Mouse (Mus musculus) G1E-ER4 (cell line): Measurements from ENCODE around the gene Armc6. TPM values are rescaled to one million over a fixed set of nuclear protein-coding genes. Genes with fewer than 3 reads are reported as not detected.

Experiments used
- GATA1 ChIP-seq: IDR thresholded peaks from one replicate; pipeline ENCODE4 v1.8.0; 2012; ENCODE audit warnings: low read length, inconsistent platforms
- polyA plus RNA-seq: library from polyadenylated mRNA; stranded (reverse); fragments of >175 nt; gene quantifications from 2 replicates; pipeline ENCODE4 v1.2.3, GENCODE M21; 2012

Gene Armc6
- polyA plus RNA-seq, 1 experiment = 24.5 TPM

GRCm38 (mm10) chr8:70214411-70214810 is 19.9 kb downstream of the Armc6 start:
- TF ChIP-seq GATA1 = no peak

GRCm38 (mm10) chr8:70212112-70213055 is 21.9 kb downstream of the Armc6 start, which contains the start of gene Slc25a42:
Gene Slc25a42 (minus strand): TSS chr8:70212305.
- TF ChIP-seq GATA1 = no peak

GRCm38 (mm10) chr8:70211726-70212111 is 22.5 kb downstream of the Armc6 start:
- TF ChIP-seq GATA1 = no peak

GRCm38 (mm10) chr8:70211275-70211674 is 23.0 kb downstream of the Armc6 start:
- TF ChIP-seq GATA1 = no peak

- TF ChIP-seq GATA1 = no peak
These were observed 23.7 kb downstream of the Armc6 start for GRCm38 (mm10) chr8:70210538-70210937.

GRCm38 (mm10) chr8:70208130-70208529 is 26.1 kb downstream of the Armc6 start:
- TF ChIP-seq GATA1 = no peak

GRCm38 (mm10) chr8:70204757-70205156 is 29.5 kb downstream of the Armc6 start:
- TF ChIP-seq GATA1 = no peak

- TF ChIP-seq GATA1 = no peak
These were observed 31.2 kb downstream of the Armc6 start for GRCm38 (mm10) chr8:70203072-70203471.

- TF ChIP-seq GATA1 = peak; percentile 68
These were observed 32.8 kb downstream of the Armc6 start for GRCm38 (mm10) chr8:70201417-70201816.

GRCm38 (mm10) chr8:70200098-70200681 is 34.1 kb downstream of the Armc6 start:
- TF ChIP-seq GATA1 = no peak

GRCm38 (mm10) chr8:70197603-70198002 is 36.7 kb downstream of the Armc6 start:
- no peak for TF ChIP-seq GATA1

- no peak for TF ChIP-seq GATA1
These were observed 38.5 kb downstream of the Armc6 start for GRCm38 (mm10) chr8:70195762-70196161.

GRCm38 (mm10) chr8:70194191-70194590 is 40.1 kb downstream of the Armc6 start:
- no peak for TF ChIP-seq GATA1

- TF ChIP-seq GATA1 = no peak
These were observed 41.0 kb downstream of the Armc6 start for GRCm38 (mm10) chr8:70193238-70193637.

GRCm38 (mm10) chr8:70188707-70189106 is 45.6 kb downstream of the Armc6 start:
- TF ChIP-seq GATA1 = no peak

GRCm38 (mm10) chr8:70183194-70183593 is 51.1 kb downstream of the Armc6 start:
- no peak for TF ChIP-seq GATA1

- no peak for TF ChIP-seq GATA1
These were observed 52.4 kb downstream of the Armc6 start for GRCm38 (mm10) chr8:70181903-70182252.
